Mouse (Mus musculus): ENCODE measurements around the gene Scoc. TPM values are rescaled to one million over a fixed set of nuclear protein-coding genes. Genes with fewer than 3 reads are reported as not detected.

The Scoc gene
- polyA plus RNA-seq, 1 experiment from 2014 or later: 182 TPM

GRCm38 (mm10) chr8:83394325-83394724, 63.9 kb downstream of the Scoc start:
- Histone ChIP-seq H3K4me3 (no peak overlapping the region), H3K4me2 (replicated peaks) (no peak overlapping the region), H3K9ac (replicated peaks) (no peak overlapping the region), H3K4me1 (0 out of 2 replicates have a peak, but pooled peaks cover 6% of the 10 kb centered on the region), H3K36me3 (no peaks in the 10 kb centered on the region), H3K27me3 (peaks cover 9% of the 10 kb centered on the region), H3K9me3 (no peaks in the 10 kb centered on the region), H3K27ac (replicated peaks) (no peak overlapping the region)
- ATAC-seq (ENCODE audit: low FRiP score, low read depth): no peak
- WGBS: 87% methylated on average over 5 of the region's 5 CpGs

DNA sequence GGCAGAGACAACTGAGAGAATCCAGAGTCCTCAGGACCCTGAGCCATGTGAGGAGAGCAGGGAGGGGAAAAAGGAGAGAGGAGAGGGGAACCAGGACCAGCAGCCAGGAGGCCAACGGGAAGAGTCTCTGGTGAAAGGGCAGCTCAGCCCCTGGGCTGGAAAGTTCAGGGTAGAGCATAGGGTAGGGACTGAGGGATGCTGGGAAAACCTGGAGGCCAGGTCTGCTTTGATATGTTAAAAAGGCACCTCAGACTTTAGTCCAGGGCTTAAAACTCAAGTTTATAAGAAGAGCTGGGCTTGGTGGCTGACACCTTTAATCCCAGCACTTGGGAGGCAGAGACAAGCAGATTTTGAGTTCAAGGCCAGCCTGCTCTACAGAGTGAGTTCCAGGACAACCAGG, 65.7 kb downstream of the Scoc start:
- Histone ChIP-seq H3K4me1 (0 out of 2 replicates have a peak, but pooled peaks cover 6% of the 10 kb centered on the region), H3K36me3 (no peaks in the 10 kb centered on the region), H3K27ac (replicated peaks) (no peak overlapping the region), H3K4me3 (no peak overlapping the region), H3K4me2 (replicated peaks) (no peak overlapping the region), H3K9me3 (no peaks in the 10 kb centered on the region), H3K9ac (replicated peaks) (no peak overlapping the region), H3K27me3 (peaks cover 18% of the 10 kb centered on the region)
- WGBS: 67% methylated on average over 1 of the region's 1 CpGs
- ATAC-seq (ENCODE audit: low FRiP score, low read depth): no peak

- Histone ChIP-seq H3K27ac (replicated peaks) (no peak overlapping the region), H3K4me2 (replicated peaks) (peak overlapping the region; percentile 88), H3K4me1 (0 out of 2 replicates have a peak, but pooled peaks cover 6% of the 10 kb centered on the region), H3K27me3 (peaks cover 18% of the 10 kb centered on the region), H3K36me3 (no peaks in the 10 kb centered on the region), H3K9ac (replicated peaks) (peak overlapping the region; percentile 70), H3K9me3 (no peaks in the 10 kb centered on the region), H3K4me3 (peak overlapping the region; percentile 69)
- WGBS: 6% methylated on average over 14 of the region's 14 CpGs
- peak; percentile 72 for ATAC-seq (ENCODE audit: low FRiP score, low read depth)
Measured at GRCm38 (mm10) chr8:83390006-83390701, 68.0 kb downstream of the Scoc start.

DNA sequence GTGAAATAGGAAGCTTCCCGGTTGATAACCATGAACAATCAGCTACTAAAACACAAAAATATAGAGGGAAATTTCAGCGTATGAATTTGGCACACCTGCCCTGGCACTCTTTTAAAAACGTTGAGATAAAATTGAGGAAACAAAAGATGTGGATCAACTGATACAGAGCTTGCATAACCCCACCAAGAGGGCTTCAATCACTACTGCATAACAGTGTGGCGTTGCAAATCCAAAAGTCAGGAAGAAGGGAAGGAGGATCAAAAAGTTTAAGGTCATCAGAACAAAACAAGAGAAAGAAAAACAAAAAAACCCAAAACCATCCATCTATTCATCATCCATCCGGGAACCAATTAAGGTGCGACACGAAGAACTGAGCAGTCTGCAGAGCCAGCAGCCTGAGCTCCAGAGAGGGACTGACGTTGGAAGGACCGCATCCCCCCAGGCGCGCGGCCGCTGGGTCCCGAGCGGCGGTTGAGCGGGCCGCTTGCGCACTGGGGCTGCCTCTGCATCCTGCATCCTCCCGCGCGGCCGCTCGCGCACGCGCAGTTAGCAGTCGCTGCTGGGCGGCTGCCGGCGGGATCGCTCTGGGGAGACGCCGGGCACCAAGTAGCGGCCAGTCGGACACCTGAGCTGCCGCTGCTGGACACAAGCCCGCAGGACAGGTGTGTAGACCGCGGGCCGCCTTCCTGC, 68.7 kb downstream of the Scoc start, which contains the start of gene Clgn:
Clgn (plus strand) TSS at position 552 of the 690 bp plus-strand sequence.
- peak; percentile 96 for ATAC-seq (ENCODE audit: low FRiP score, low read depth)
- Histone ChIP-seq H3K4me2 (replicated peaks) (peak within 1 kb of the TSS; percentile 88), H3K4me1 (0 out of 2 replicates have a peak, but pooled peaks cover 6% of the 10 kb centered on the region), H3K27ac (replicated peaks) (no peak within 1 kb of the TSS), H3K36me3 (no peaks in the 10 kb centered on the region), H3K9ac (replicated peaks) (peak within 1 kb of the TSS; percentile 70), H3K4me3 (peak within 1 kb of the TSS; percentile 69), H3K27me3 (peaks cover 18% of the 10 kb centered on the region), H3K9me3 (no peaks in the 10 kb centered on the region)
- 3% methylated on average over 41 of the region's 41 CpGs for WGBS

DNA sequence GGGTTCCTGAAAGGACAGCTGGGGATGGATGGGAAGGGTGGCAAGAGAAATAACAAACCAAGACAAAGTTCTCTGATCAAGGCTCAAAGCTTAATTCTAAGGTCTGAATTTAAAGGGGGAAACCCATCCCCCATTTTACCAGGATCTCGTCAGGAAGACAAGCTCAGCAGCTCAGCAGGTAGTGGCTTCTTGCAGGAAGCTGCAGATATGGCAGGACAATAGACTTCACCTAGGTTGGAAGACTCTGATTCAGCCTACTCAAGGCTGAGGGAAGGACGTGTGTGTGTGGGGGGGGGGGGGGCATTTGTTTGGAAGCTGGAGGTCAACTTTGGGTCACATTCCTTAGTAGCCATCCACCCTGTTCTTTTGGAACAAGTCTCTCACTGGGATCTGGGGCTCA, 75.3 kb downstream of the Scoc start:
- H3K4me3 ChIP-seq: no peak overlapping the region
- H3K4me1 ChIP-seq: no peaks in the 10 kb centered on the region
- no peaks in the 10 kb centered on the region for H3K9me3 ChIP-seq
- no peaks in the 10 kb centered on the region for H3K36me3 ChIP-seq
- H3K27me3 ChIP-seq: no peaks in the 10 kb centered on the region
- H3K4me2 ChIP-seq (replicated peaks): no peak overlapping the region
- H3K27ac ChIP-seq (replicated peaks): no peak overlapping the region
- ATAC-seq (ENCODE audit: low FRiP score, low read depth): no peak
- H3K9ac ChIP-seq (replicated peaks): no peak overlapping the region
- WGBS: 32% methylated on average over 2 of the region's 2 CpGs

- WGBS: 87% methylated on average over 2 of the region's 2 CpGs
- no peaks in the 10 kb centered on the region for H3K36me3 ChIP-seq
- H3K9me3 ChIP-seq: no peaks in the 10 kb centered on the region
- no peak overlapping the region for H3K4me2 ChIP-seq (replicated peaks)
- H3K4me1 ChIP-seq: no peaks in the 10 kb centered on the region
- no peak overlapping the region for H3K4me3 ChIP-seq
- H3K9ac ChIP-seq (replicated peaks): no peak overlapping the region
- no peak overlapping the region for H3K27ac ChIP-seq (replicated peaks)
- H3K27me3 ChIP-seq: no peaks in the 10 kb centered on the region
- no peak for ATAC-seq (ENCODE audit: low FRiP score, low read depth)
Measured at GRCm38 (mm10) chr8:83381016-83381415, 77.2 kb downstream of the Scoc start.

GRCm38 (mm10) chr8:83380141-83380540, 78.0 kb downstream of the Scoc start:
- no peaks in the 10 kb centered on the region for H3K27me3 ChIP-seq
- no peak overlapping the region for H3K4me2 ChIP-seq (replicated peaks)
- no peaks in the 10 kb centered on the region for H3K36me3 ChIP-seq
- H3K9ac ChIP-seq (replicated peaks): no peak overlapping the region
- no peaks in the 10 kb centered on the region for H3K9me3 ChIP-seq
- no peak overlapping the region for H3K27ac ChIP-seq (replicated peaks)
- H3K4me3 ChIP-seq: no peak overlapping the region
- 74% methylated on average over 4 of the region's 4 CpGs for WGBS
- ATAC-seq (ENCODE audit: low FRiP score, low read depth): no peak
- no peaks in the 10 kb centered on the region for H3K4me1 ChIP-seq

Other genes starting within 250 kb of the Scoc start
- not detected in 2 replicates for gene Ucp1, start 168.0 kb downstream of the Scoc start, polyA plus RNA-seq (2016; fragmentation: Nextera tagmentation; extraction: Ambion mirVana)
- 30.9 and 34.3 TPM in 2 replicates for gene Elmod2, start 125.9 kb downstream of the Scoc start, polyA plus RNA-seq (2016; fragmentation: Nextera tagmentation; extraction: Ambion mirVana)
- gene Mgat4d, start 109.9 kb downstream of the Scoc start, polyA plus RNA-seq (2016; fragmentation: Nextera tagmentation; extraction: Ambion mirVana): not detected in 2 replicates
- gene Clgn, start 68.5 kb downstream of the Scoc start, polyA plus RNA-seq (2016; fragmentation: Nextera tagmentation; extraction: Ambion mirVana): 5.9 and 6.2 TPM in 2 replicates
- not detected in 2 replicates for gene Olfr370, start 77.4 kb upstream of the Scoc start, polyA plus RNA-seq (2016; fragmentation: Nextera tagmentation; extraction: Ambion mirVana)
- gene Ndufb7, start 108.3 kb upstream of the Scoc start, polyA plus RNA-seq (2016; fragmentation: Nextera tagmentation; extraction: Ambion mirVana): 329 and 353 TPM in 2 replicates
- gene Tecr, start 149.6 kb upstream of the Scoc start, polyA plus RNA-seq (2016; fragmentation: Nextera tagmentation; extraction: Ambion mirVana): 600 and 631 TPM in 2 replicates
- gene Dnajb1, start 149.8 kb upstream of the Scoc start, polyA plus RNA-seq (2016; fragmentation: Nextera tagmentation; extraction: Ambion mirVana): 66.4 and 67.7 TPM in 2 replicates
- gene Gipc1, start 194.3 kb upstream of the Scoc start, polyA plus RNA-seq (2016; fragmentation: Nextera tagmentation; extraction: Ambion mirVana): 198 and 204 TPM in 2 replicates
- gene Ptger1, start 208.3 kb upstream of the Scoc start, polyA plus RNA-seq (2016; fragmentation: Nextera tagmentation; extraction: Ambion mirVana): 0.75 and 0.97 TPM in 2 replicates
- gene Pkn1, start 240.8 kb upstream of the Scoc start, polyA plus RNA-seq (2016; fragmentation: Nextera tagmentation; extraction: Ambion mirVana): 35.3 and 35.4 TPM in 2 replicates